Mouse (Mus musculus): ENCODE data around the gene Tmem102. TPM values are rescaled to one million over a fixed set of nuclear protein-coding genes. Genes with fewer than 3 reads are reported as not detected.

Gene Tmem102
- polyA plus RNA-seq, 1 experiment from 2014 or later, result 1.0 TPM

DNA sequence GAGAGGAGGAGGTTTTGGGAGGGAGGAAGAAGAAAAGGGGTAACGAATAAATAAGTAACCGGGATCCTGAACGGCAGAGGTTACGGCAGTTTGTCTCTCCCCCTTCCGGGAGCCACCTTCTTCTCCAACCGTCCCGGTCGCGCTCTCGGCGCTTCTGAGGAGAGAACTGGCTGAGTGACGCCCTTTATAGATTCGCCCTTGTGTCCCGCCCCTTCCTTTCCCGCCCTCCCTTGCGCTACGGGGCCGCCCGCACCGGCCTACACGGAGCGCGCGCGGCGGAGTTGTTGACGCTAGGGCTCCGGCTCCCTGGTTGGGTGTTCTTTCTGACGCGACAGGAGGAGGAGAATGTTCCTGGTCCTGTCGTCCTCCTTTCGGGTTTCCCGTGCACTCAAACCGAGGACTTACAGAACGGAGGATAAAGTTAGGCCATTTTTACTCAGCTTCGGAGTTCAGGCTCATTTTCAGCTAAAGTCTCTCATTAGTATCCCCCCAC is 46.9 kb downstream of the Tmem102 start, which contains the start of gene Polr2a:
Gene Polr2a, minus strand, starts transcription at position 160 of the 493 bp plus-strand sequence.
- WGBS (ENCODE audit: insufficient replicate concordance), result under 1% methylated on average over 36 of the region's 36 CpGs
- peaks cover 42% of the 10 kb centered on the region for H3K4me1 ChIP-seq (ENCODE audit: control insufficient read depth, low read depth, low read length)

DNA sequence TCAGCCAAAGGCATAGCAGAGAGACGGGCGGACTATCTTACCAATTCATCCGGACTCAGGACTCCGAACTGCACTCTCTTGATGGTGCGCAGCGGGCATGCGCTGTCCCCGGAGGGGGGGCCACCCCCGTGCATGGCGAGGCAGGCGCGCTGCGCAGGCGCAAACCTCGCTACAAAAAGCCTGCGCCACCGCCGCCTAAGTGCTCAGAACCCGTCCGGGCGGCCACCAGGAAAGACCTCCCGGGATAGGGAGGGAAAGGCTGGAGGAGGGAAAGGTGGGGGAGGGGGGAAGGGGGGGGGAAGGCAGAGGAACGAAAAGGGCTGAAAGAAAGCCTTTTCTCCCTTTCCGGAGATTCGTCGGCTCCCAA is 47.4 kb downstream of the Tmem102 start:
- peak; percentile 80 for ATAC-seq (ENCODE audit: low read depth)
- Histone ChIP-seq H3K9ac (ENCODE audit: low read depth, low read length) (peak overlapping the region; percentile 91), H3K4me1 (ENCODE audit: control insufficient read depth, low read depth, low read length) (peaks cover 43% of the 10 kb centered on the region), H3K9me3 (replicated peaks; ENCODE audit: control insufficient read depth, low read length) (no peaks in the 10 kb centered on the region), H3K27ac (ENCODE audit: low read length) (peak overlapping the region; percentile 97), H3K36me3 (ENCODE audit: control insufficient read depth, insufficient read depth) (no peaks in the 10 kb centered on the region; the same call in 1 of the 2 replicates), H3K27me3 (ENCODE audit: control insufficient read depth, insufficient read depth, low read depth, low read length) (no peaks in the 10 kb centered on the region), H3K4me3 (ENCODE audit: low read depth, low read length) (peak overlapping the region; percentile 71), H3K4me2 (ENCODE audit: low read depth, low read length) (peak overlapping the region; percentile 93)
- under 1% methylated on average over 25 of the region's 26 CpGs for WGBS (ENCODE audit: insufficient replicate concordance)

More for the DNA sequence above, 46.9 kb downstream of the Tmem102 start, which contains the start of gene Polr2a:
- no peaks in the 10 kb centered on the region for H3K27me3 ChIP-seq (ENCODE audit: control insufficient read depth, insufficient read depth, low read depth, low read length)
- no peaks in the 10 kb centered on the region; the same call in 1 of the 2 replicates for H3K36me3 ChIP-seq (ENCODE audit: control insufficient read depth, insufficient read depth)
- peak within 1 kb of the TSS; percentile 93 for H3K4me2 ChIP-seq (ENCODE audit: low read depth, low read length)
- H3K4me3 ChIP-seq (ENCODE audit: low read depth, low read length), result peak within 1 kb of the TSS; percentile 71
- peak within 1 kb of the TSS; percentile 97 for H3K27ac ChIP-seq (ENCODE audit: low read length)
- H3K9ac ChIP-seq (ENCODE audit: low read depth, low read length), result peak within 1 kb of the TSS; percentile 91
- no peaks in the 10 kb centered on the region for H3K9me3 ChIP-seq (replicated peaks; ENCODE audit: control insufficient read depth, low read length)
- peak; percentile 90 for ATAC-seq (ENCODE audit: low read depth)

DNA sequence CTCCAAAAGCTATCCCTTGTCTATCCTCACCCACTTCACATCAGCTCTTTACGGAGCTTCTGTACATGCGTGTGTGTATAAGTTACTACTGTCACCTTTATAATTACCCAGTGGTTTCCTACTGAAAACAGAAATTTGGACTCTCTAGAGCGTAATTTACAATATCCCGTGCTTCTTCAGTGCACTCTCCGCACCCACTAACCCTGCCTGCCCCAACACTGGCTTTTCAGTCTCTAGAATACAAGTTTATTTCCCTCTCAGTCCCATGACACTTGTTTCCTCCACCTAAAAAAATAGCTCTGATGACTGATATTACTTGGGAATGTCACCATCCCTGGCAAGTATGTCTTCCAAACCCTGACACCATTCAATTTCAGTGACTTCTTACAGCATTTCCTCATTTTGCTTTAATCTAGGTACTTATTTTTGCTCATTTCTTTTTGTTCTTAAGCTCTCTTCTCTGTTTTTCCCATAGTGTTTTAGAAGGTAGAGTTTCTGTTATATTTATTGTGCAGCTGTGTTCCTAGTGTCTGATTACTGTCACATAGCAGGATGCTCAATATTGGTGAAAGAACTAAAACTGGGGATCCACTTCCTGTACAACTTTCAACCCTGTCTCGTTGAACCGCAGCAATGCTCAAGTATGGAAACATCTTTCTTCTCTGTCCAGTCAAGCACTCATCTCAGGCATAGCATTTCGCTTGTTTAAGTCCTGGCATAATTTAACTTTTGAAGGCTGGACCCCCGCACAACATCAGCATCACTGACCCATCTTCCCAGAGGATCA is 47.9 kb downstream of the Tmem102 start:
- Histone ChIP-seq H3K36me3 (ENCODE audit: control insufficient read depth, insufficient read depth) (no peaks in the 10 kb centered on the region; the same call in 1 of the 2 replicates), H3K27ac (ENCODE audit: low read length) (peak overlapping the region; percentile 97), H3K4me1 (ENCODE audit: control insufficient read depth, low read depth, low read length) (peaks cover 49% of the 10 kb centered on the region), H3K27me3 (ENCODE audit: control insufficient read depth, insufficient read depth, low read depth, low read length) (no peaks in the 10 kb centered on the region), H3K4me2 (ENCODE audit: low read depth, low read length) (peak overlapping the region; percentile 93), H3K4me3 (ENCODE audit: low read depth, low read length) (peak overlapping the region; percentile 71), H3K9ac (ENCODE audit: low read depth, low read length) (peak overlapping the region; percentile 91), H3K9me3 (replicated peaks; ENCODE audit: control insufficient read depth, low read length) (no peaks in the 10 kb centered on the region)
- ATAC-seq (ENCODE audit: low read depth), result no peak
- WGBS (ENCODE audit: insufficient replicate concordance), result 41% methylated on average over 9 of the region's 9 CpGs

DNA sequence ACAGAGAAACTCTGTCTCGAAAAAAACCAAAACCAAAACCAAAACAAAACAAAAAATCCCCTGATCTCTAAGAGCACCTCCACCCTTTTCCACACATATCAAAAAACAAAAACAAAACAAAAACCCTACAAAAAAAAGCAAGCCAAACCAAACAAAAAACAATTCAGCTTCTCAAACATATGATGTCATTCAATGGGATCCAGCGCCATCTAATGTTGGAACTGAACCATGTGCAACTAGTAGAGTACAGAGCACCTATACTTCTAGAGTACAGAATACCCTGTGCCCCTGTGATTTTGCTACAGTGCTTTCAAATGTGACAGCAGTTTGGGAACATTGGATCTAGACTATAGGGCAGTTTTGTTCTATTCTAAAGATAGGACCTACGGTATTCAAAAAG is 50.7 kb downstream of the Tmem102 start:
- no peaks in the 10 kb centered on the region for H3K9me3 ChIP-seq (replicated peaks; ENCODE audit: control insufficient read depth, low read length)
- 0 out of 2 replicates have a peak overlapping the region, but pooled peaks have one; percentile 7 for H3K4me3 ChIP-seq (ENCODE audit: low read depth, low read length)
- no peak overlapping the region for H3K9ac ChIP-seq (ENCODE audit: low read depth, low read length)
- H3K4me1 ChIP-seq (ENCODE audit: control insufficient read depth, low read depth, low read length), result peaks cover 48% of the 10 kb centered on the region
- H3K36me3 ChIP-seq (ENCODE audit: control insufficient read depth, insufficient read depth), result no peaks in the 10 kb centered on the region; the same call in 1 of the 2 replicates
- no peaks in the 10 kb centered on the region for H3K27me3 ChIP-seq (ENCODE audit: control insufficient read depth, insufficient read depth, low read depth, low read length)
- 53% methylated on average over 3 of the region's 3 CpGs for WGBS (ENCODE audit: insufficient replicate concordance)
- H3K27ac ChIP-seq (ENCODE audit: low read length), result peak overlapping the region; percentile 4; the same call in 1 of the 2 replicates
- 0 out of 2 replicates have a peak overlapping the region, but pooled peaks have one; percentile 11 for H3K4me2 ChIP-seq (ENCODE audit: low read depth, low read length)
- no peak for ATAC-seq (ENCODE audit: low read depth)

DNA sequence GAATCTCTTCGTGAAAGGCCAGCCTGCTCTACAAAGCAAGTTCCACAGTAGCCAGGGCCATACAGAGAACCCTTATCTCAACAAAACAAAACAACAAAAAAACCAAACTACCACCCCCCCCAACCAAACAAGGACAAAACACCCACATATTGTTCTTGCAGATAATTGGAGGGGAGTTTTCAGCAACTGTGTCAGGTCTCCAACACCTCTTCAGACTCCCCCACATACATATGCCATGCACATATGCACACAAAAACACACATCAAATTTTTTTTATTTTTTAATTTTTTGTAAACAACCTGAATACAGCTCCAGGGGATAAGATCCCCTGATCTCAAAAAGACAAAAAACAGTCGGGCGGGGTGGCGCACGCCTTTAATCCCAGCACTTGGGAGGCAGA is 51.2 kb downstream of the Tmem102 start:
- Histone ChIP-seq H3K9me3 (replicated peaks; ENCODE audit: control insufficient read depth, low read length) (no peaks in the 10 kb centered on the region), H3K4me3 (ENCODE audit: low read depth, low read length) (0 out of 2 replicates have a peak overlapping the region, but pooled peaks have one; percentile 7), H3K27ac (ENCODE audit: low read length) (peak overlapping the region; percentile 4; the same call in 1 of the 2 replicates), H3K9ac (ENCODE audit: low read depth, low read length) (no peak overlapping the region), H3K36me3 (ENCODE audit: control insufficient read depth, insufficient read depth) (no peaks in the 10 kb centered on the region; the same call in 1 of the 2 replicates), H3K4me2 (ENCODE audit: low read depth, low read length) (peak overlapping the region; percentile 11; the same call in 1 of the 2 replicates), H3K27me3 (ENCODE audit: control insufficient read depth, insufficient read depth, low read depth, low read length) (no peaks in the 10 kb centered on the region), H3K4me1 (ENCODE audit: control insufficient read depth, low read depth, low read length) (peaks cover 45% of the 10 kb centered on the region)
- ATAC-seq (ENCODE audit: low read depth), result no peak
- WGBS (ENCODE audit: insufficient replicate concordance), result 61% methylated on average over 5 of the region's 5 CpGs

Other genes with a start within 250 kb of the Tmem102 start
- gene Efnb3, start 245.4 kb downstream of the Tmem102 start, polyA plus RNA-seq (2015; fragmentation: Nextera tagmentation; extraction: Ambion mirVana), result 0.27 and 0.39 TPM in 2 replicates
- gene Wrap53, start 225.4 kb downstream of the Tmem102 start, polyA plus RNA-seq (2015; fragmentation: Nextera tagmentation; extraction: Ambion mirVana), result 14.6 and 15.5 TPM in 2 replicates
- 55.5 and 55.8 TPM in 2 replicates for gene Trp53, start 225.3 kb downstream of the Tmem102 start, polyA plus RNA-seq (2015; fragmentation: Nextera tagmentation; extraction: Ambion mirVana)
- gene Atp1b2, start 199.7 kb downstream of the Tmem102 start, polyA plus RNA-seq (2015; fragmentation: Nextera tagmentation; extraction: Ambion mirVana), result 11.2 and 12.6 TPM in 2 replicates
- gene Shbg, start 187.7 kb downstream of the Tmem102 start, polyA plus RNA-seq (2015; fragmentation: Nextera tagmentation; extraction: Ambion mirVana), result 26.2 and 27.9 TPM in 2 replicates
- 10.4 and 11.5 TPM in 2 replicates for gene Sat2, start 183.6 kb downstream of the Tmem102 start, polyA plus RNA-seq (2015; fragmentation: Nextera tagmentation; extraction: Ambion mirVana)
- 7.0 and 8.1 TPM in 2 replicates for gene Fxr2, start 172.6 kb downstream of the Tmem102 start, polyA plus RNA-seq (2015; fragmentation: Nextera tagmentation; extraction: Ambion mirVana)
- 0.11 TPM in 1 of 2 replicates, not detected in the other for gene Sox15, start 150.3 kb downstream of the Tmem102 start, polyA plus RNA-seq (2015; fragmentation: Nextera tagmentation; extraction: Ambion mirVana)
- gene Mpdu1, start 143.0 kb downstream of the Tmem102 start, polyA plus RNA-seq (2015; fragmentation: Nextera tagmentation; extraction: Ambion mirVana), result 34.5 and 35.0 TPM in 2 replicates
- 32.0 and 35.4 TPM in 2 replicates for gene Cd68, start 139.5 kb downstream of the Tmem102 start, polyA plus RNA-seq (2015; fragmentation: Nextera tagmentation; extraction: Ambion mirVana)
- gene Eif4a1, start 133.2 kb downstream of the Tmem102 start, polyA plus RNA-seq (2015; fragmentation: Nextera tagmentation; extraction: Ambion mirVana), result 223 and 225 TPM in 2 replicates
- 22.7 and 24.9 TPM in 2 replicates for gene Senp3, start 123.5 kb downstream of the Tmem102 start, polyA plus RNA-seq (2015; fragmentation: Nextera tagmentation; extraction: Ambion mirVana)
- gene Tnfsf13, start 119.8 kb downstream of the Tmem102 start, polyA plus RNA-seq (2015; fragmentation: Nextera tagmentation; extraction: Ambion mirVana), result 0.17 and 0.40 TPM in 2 replicates
- 2.5 and 2.8 TPM in 2 replicates for gene Tnfsf12, start 109.8 kb downstream of the Tmem102 start, polyA plus RNA-seq (2015; fragmentation: Nextera tagmentation; extraction: Ambion mirVana)
- gene Tnfsfm13, start 109.5 kb downstream of the Tmem102 start, polyA plus RNA-seq (2015; fragmentation: Nextera tagmentation; extraction: Ambion mirVana), result 0.95 and 1.1 TPM in 2 replicates
- gene Polr2a, start 47.0 kb downstream of the Tmem102 start, polyA plus RNA-seq (2015; fragmentation: Nextera tagmentation; extraction: Ambion mirVana), result 11.1 and 11.9 TPM in 2 replicates
- 0.07 TPM in 1 of 2 replicates, not detected in the other for gene Slc35g3, start 43.7 kb downstream of the Tmem102 start, polyA plus RNA-seq (2015; fragmentation: Nextera tagmentation; extraction: Ambion mirVana)
- gene Zbtb4, start 39.7 kb downstream of the Tmem102 start, polyA plus RNA-seq (2015; fragmentation: Nextera tagmentation; extraction: Ambion mirVana), result 0.61 and 0.81 TPM in 2 replicates
- 0.61 and 0.96 TPM in 2 replicates for gene Chrnb1, start 9.7 kb downstream of the Tmem102 start, polyA plus RNA-seq (2015; fragmentation: Nextera tagmentation; extraction: Ambion mirVana)
- 0.19 and 0.21 TPM in 2 replicates for gene Fgf11, start 3.8 kb downstream of the Tmem102 start, polyA plus RNA-seq (2015; fragmentation: Nextera tagmentation; extraction: Ambion mirVana)
- not detected in 2 replicates for gene Gm39566, start 9.7 kb upstream of the Tmem102 start, polyA plus RNA-seq (2015; fragmentation: Nextera tagmentation; extraction: Ambion mirVana)
- not detected in 2 replicates for gene Spem2, start 12.8 kb upstream of the Tmem102 start, polyA plus RNA-seq (2015; fragmentation: Nextera tagmentation; extraction: Ambion mirVana)
- not detected in 2 replicates for gene Spem1, start 16.6 kb upstream of the Tmem102 start, polyA plus RNA-seq (2015; fragmentation: Nextera tagmentation; extraction: Ambion mirVana)
- 0.66 and 0.83 TPM in 2 replicates for gene Nlgn2, start 32.2 kb upstream of the Tmem102 start, polyA plus RNA-seq (2015; fragmentation: Nextera tagmentation; extraction: Ambion mirVana)
- gene Tmem256, start 32.9 kb upstream of the Tmem102 start, polyA plus RNA-seq (2015; fragmentation: Nextera tagmentation; extraction: Ambion mirVana), result 404 and 413 TPM in 2 replicates
- gene Plscr3, start 40.8 kb upstream of the Tmem102 start, polyA plus RNA-seq (2015; fragmentation: Nextera tagmentation; extraction: Ambion mirVana), result 22.0 and 27.8 TPM in 2 replicates
- 0.74 and 0.96 TPM in 2 replicates for gene Tnk1, start 53.1 kb upstream of the Tmem102 start, polyA plus RNA-seq (2015; fragmentation: Nextera tagmentation; extraction: Ambion mirVana)
- gene Tmem95, start 72.4 kb upstream of the Tmem102 start, polyA plus RNA-seq (2015; fragmentation: Nextera tagmentation; extraction: Ambion mirVana), result not detected in 2 replicates
- 1.3 and 1.4 TPM in 2 replicates for gene Kctd11, start 75.8 kb upstream of the Tmem102 start, polyA plus RNA-seq (2015; fragmentation: Nextera tagmentation; extraction: Ambion mirVana)
- gene Acap1, start 89.9 kb upstream of the Tmem102 start, polyA plus RNA-seq (2015; fragmentation: Nextera tagmentation; extraction: Ambion mirVana), result 6.5 and 6.8 TPM in 2 replicates
- gene 2810408A11Rik, start 95.4 kb upstream of the Tmem102 start, polyA plus RNA-seq (2015; fragmentation: Nextera tagmentation; extraction: Ambion mirVana), result 0.46 and 0.76 TPM in 2 replicates
- 2.2 and 2.6 TPM in 2 replicates for gene Neurl4, start 95.4 kb upstream of the Tmem102 start, polyA plus RNA-seq (2015; fragmentation: Nextera tagmentation; extraction: Ambion mirVana)
- gene Gps2, start 108.3 kb upstream of the Tmem102 start, polyA plus RNA-seq (2015; fragmentation: Nextera tagmentation; extraction: Ambion mirVana), result 81.1 and 83.1 TPM in 2 replicates
- gene Eif5a, start 116.3 kb upstream of the Tmem102 start, polyA plus RNA-seq (2015; fragmentation: Nextera tagmentation; extraction: Ambion mirVana), result 1,065 and 1,134 TPM in 2 replicates
- 0.18 TPM in 1 of 2 replicates, not detected in the other for gene Ybx2, start 130.2 kb upstream of the Tmem102 start, polyA plus RNA-seq (2015; fragmentation: Nextera tagmentation; extraction: Ambion mirVana)
- gene Slc2a4, start 142.6 kb upstream of the Tmem102 start, polyA plus RNA-seq (2015; fragmentation: Nextera tagmentation; extraction: Ambion mirVana), result 18.4 and 22.6 TPM in 2 replicates
- 5.4 and 11.7 TPM in 2 replicates for gene Cldn7, start 159.2 kb upstream of the Tmem102 start, polyA plus RNA-seq (2015; fragmentation: Nextera tagmentation; extraction: Ambion mirVana)
- 7.1 and 7.3 TPM in 2 replicates for gene Ctdnep1, start 175.5 kb upstream of the Tmem102 start, polyA plus RNA-seq (2015; fragmentation: Nextera tagmentation; extraction: Ambion mirVana)
- 55.1 and 57.2 TPM in 2 replicates for gene Elp5, start 176.9 kb upstream of the Tmem102 start, polyA plus RNA-seq (2015; fragmentation: Nextera tagmentation; extraction: Ambion mirVana)
- 255 and 280 TPM in 2 replicates for gene Gabarap, start 185.5 kb upstream of the Tmem102 start, polyA plus RNA-seq (2015; fragmentation: Nextera tagmentation; extraction: Ambion mirVana)
- gene Phf23, start 190.2 kb upstream of the Tmem102 start, polyA plus RNA-seq (2015; fragmentation: Nextera tagmentation; extraction: Ambion mirVana), result 17.5 and 18.2 TPM in 2 replicates
- 4.4 and 5.1 TPM in 2 replicates for gene Dvl2, start 195.0 kb upstream of the Tmem102 start, polyA plus RNA-seq (2015; fragmentation: Nextera tagmentation; extraction: Ambion mirVana)
- gene Acadvl, start 209.8 kb upstream of the Tmem102 start, polyA plus RNA-seq (2015; fragmentation: Nextera tagmentation; extraction: Ambion mirVana), result 127 and 138 TPM in 2 replicates
- 0.40 and 0.53 TPM in 2 replicates for gene Dlg4, start 211.3 kb upstream of the Tmem102 start, polyA plus RNA-seq (2015; fragmentation: Nextera tagmentation; extraction: Ambion mirVana)
- gene Asgr1, start 248.5 kb upstream of the Tmem102 start, polyA plus RNA-seq (2015; fragmentation: Nextera tagmentation; extraction: Ambion mirVana), result 5.0 and 6.0 TPM in 2 replicates

Data from liver, embryonic 16.5 days (tissue).